17 mouse cellular contexts compared by ENCODE assay signal in the genomic region with DNA sequence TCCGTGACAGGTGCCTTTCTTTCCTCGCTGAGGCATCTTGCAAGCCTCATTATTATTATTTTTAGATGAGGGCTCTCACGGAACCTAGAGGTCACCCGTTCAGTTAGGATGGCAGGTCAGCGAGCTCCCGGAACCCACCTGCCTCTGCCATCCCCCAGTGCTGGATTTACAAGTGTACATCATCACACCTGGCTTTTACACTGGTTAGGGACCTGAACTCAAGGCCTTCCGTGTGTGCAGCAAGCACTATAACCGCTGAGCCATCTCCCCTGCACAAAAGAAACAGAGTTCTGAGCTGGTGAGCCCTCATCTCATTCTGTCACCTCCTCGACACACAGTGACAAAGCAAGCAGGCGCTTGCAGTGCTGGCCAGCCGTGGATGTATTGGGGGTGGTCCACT.
"Had no signal": no experiment of that assay in that cellular context is flagged by ENCODE, and none has a peak within 500 bp of the region (broad histone marks: within the 10 kb centered on the region; RNA-seq: fewer than 3 reads in every experiment).

No protein-coding gene starts in this region.

- H3K36me3 ChIP-seq: neural tube, embryonic 12.5 days; neural tube, embryonic 13.5 days; neural tube, embryonic 15.5 days; stomach, embryonic 15.5 days had no signal

- H3K9me3 ChIP-seq: neural tube, embryonic 12.5 days; neural tube, embryonic 13.5 days; neural tube, embryonic 15.5 days; stomach, embryonic 15.5 days had no signal

- DNase-seq: retina, postnatal 1 day; right cerebral cortex, adult 18-20 months; right cerebral cortex, postnatal 14 days; right cerebral cortex, postnatal 25 days; right cerebral cortex, postnatal 4 days; spleen, adult 18-20 months; thymus, adult 18-20 months; thymus, adult 2 months; thymus, postnatal 14 days; thymus, postnatal 25 days; thymus, postnatal 36 days; thymus, postnatal 4 days had no signal

- H3K4me2 ChIP-seq: neural tube, embryonic 12.5 days; neural tube, embryonic 13.5 days; neural tube, embryonic 15.5 days; stomach, embryonic 15.5 days had no signal

- H3K4me3 ChIP-seq: neural tube, embryonic 12.5 days; neural tube, embryonic 13.5 days; neural tube, embryonic 15.5 days; stomach, embryonic 15.5 days had no signal

- H3K27ac ChIP-seq: neural tube, embryonic 12.5 days; neural tube, embryonic 13.5 days; neural tube, embryonic 15.5 days; stomach, embryonic 15.5 days; stomach, postnatal 0 days had no signal

- H3K9ac ChIP-seq: neural tube, embryonic 12.5 days; neural tube, embryonic 13.5 days; neural tube, embryonic 15.5 days; stomach, embryonic 15.5 days had no signal

- H3K4me1 ChIP-seq: neural tube, embryonic 12.5 days; stomach, embryonic 15.5 days had no signal

- H3K27me3 ChIP-seq: neural tube, embryonic 12.5 days; neural tube, embryonic 13.5 days; neural tube, embryonic 15.5 days; stomach, embryonic 15.5 days had no signal
